Mouse (Mus musculus): ENCODE measurements at regions not wholly inside any gene's neighbourhood (a gene's known extent, or its start where the extent isn't known, plus 50 kb on each side); places are given as distances from the start of the nearest gene placed in this dataset.

- TF ChIP-seq CTCF (IDR thresholded peaks at IDR 0.05; ENCODE audit: control insufficient read depth, insufficient read depth, low read length) (peak; percentile 43), POLR2A (IDR thresholded peaks at IDR 0.05; ENCODE audit: borderline replicate concordance, control insufficient read depth, low read depth, low read length) (no peak)
Observed at GRCm38 (mm10) chr10:125725077-125725680, 240.8 kb upstream of the Lrig3 start.
